27 mouse cellular contexts compared by ENCODE assay signal in genomic region chr15:69161036-69161435, GRCm38 (mm10).
"Had no signal": no experiment of that assay in that cellular context is flagged by ENCODE, and none has a peak within 500 bp of the region (broad histone marks: within the 10 kb centered on the region; RNA-seq: fewer than 3 reads in every experiment).

No protein-coding gene starts in this region.

- H3K4me2 ChIP-seq: heart, embryonic 12.5 days; hindbrain, embryonic 12.5 days; hindbrain, embryonic 15.5 days; intestine, embryonic 15.5 days; kidney, embryonic 15.5 days; limb, embryonic 12.5 days; liver, embryonic 11.5 days; liver, embryonic 13.5 days; liver, embryonic 15.5 days had no signal

- H3K9me3 ChIP-seq: heart, embryonic 10.5 days; heart, embryonic 12.5 days; hindbrain, embryonic 10.5 days; hindbrain, embryonic 12.5 days; hindbrain, embryonic 15.5 days; intestine, embryonic 15.5 days; kidney, embryonic 15.5 days; limb, embryonic 10.5 days; limb, embryonic 12.5 days; liver, embryonic 13.5 days; liver, embryonic 15.5 days had no signal

- H3K4me1 ChIP-seq: hindbrain, embryonic 15.5 days; intestine, embryonic 15.5 days; limb, embryonic 10.5 days; limb, embryonic 12.5 days; liver, embryonic 13.5 days; liver, embryonic 15.5 days had no signal

- H3K27me3 ChIP-seq: heart, embryonic 12.5 days; hindbrain, embryonic 12.5 days; hindbrain, embryonic 15.5 days; intestine, embryonic 15.5 days; kidney, embryonic 15.5 days; limb, embryonic 12.5 days; liver, embryonic 13.5 days; liver, embryonic 15.5 days had no signal

- H3K4me3 ChIP-seq: gastrocnemius, adult 2 months; heart, embryonic 10.5 days; heart, embryonic 12.5 days; hindbrain, embryonic 10.5 days; hindbrain, embryonic 12.5 days; hindbrain, embryonic 15.5 days; intestine, embryonic 15.5 days; kidney, embryonic 15.5 days; layer of hippocampus, adult 2 months; limb, embryonic 10.5 days; limb, embryonic 12.5 days; liver, embryonic 13.5 days; liver, embryonic 15.5 days had no signal

- ATAC-seq: inflammation-experienced regulatory T-cells, adult 6 months; intestine, embryonic 15.5 days; intestine, postnatal 0 days; liver, postnatal 0 days had no signal

- H3K9ac ChIP-seq: heart, embryonic 12.5 days; hindbrain, embryonic 12.5 days; hindbrain, embryonic 15.5 days; intestine, embryonic 15.5 days; kidney, embryonic 15.5 days; limb, embryonic 12.5 days; liver, embryonic 13.5 days; liver, embryonic 15.5 days; liver, postnatal 0 days had no signal

- H3K36me3 ChIP-seq: heart, embryonic 10.5 days; heart, embryonic 12.5 days; hindbrain, embryonic 10.5 days; hindbrain, embryonic 12.5 days; hindbrain, embryonic 15.5 days; intestine, embryonic 15.5 days; kidney, embryonic 15.5 days; limb, embryonic 10.5 days; limb, embryonic 12.5 days; liver, embryonic 13.5 days; liver, embryonic 15.5 days had no signal

- H3K27ac ChIP-seq: gastrocnemius, adult 2 months; heart, embryonic 10.5 days; hindbrain, embryonic 10.5 days; hindbrain, embryonic 12.5 days; hindbrain, embryonic 15.5 days; intestine, embryonic 15.5 days; kidney, embryonic 15.5 days; layer of hippocampus, adult 2 months; limb, embryonic 10.5 days; limb, embryonic 12.5 days; liver, embryonic 13.5 days; liver, embryonic 15.5 days had no signal

- DNase-seq: gastrocnemius, adult 2 months; gastrocnemius, postnatal 10 days; gastrocnemius, postnatal 25 days; heart, adult 18-20 months; heart, postnatal 4 days; kidney, adult 18-20 months; kidney, adult 9 months; kidney, postnatal 10 days; kidney, postnatal 4 days; liver; liver, embryonic 13.5 days; liver, postnatal 0 days; lung, adult 2 months had no signal
